Mouse (Mus musculus): ENCODE data around the gene Abca2.
A peak's percentile ranks its signal among the peaks of the same experiment; 100 is the strongest.
"Not testable (repeated sequence)": the region's sequence is repeated elsewhere in the genome, so short reads cannot be mapped to it uniquely, and the experiment has no call there.

Gene Abca2

GRCm38 (mm10) chr2:25428442-25429236, at the start of gene Abca2:
Gene Abca2 (plus strand): TSS chr2:25428703.
- DNase-seq = peak; percentile 93

- DNase-seq = no peak
These were observed 44.0 kb upstream of the Abca2 start for GRCm38 (mm10) chr2:25384492-25384891.

- DNase-seq = no peak
These were observed 37.2 kb upstream of the Abca2 start for GRCm38 (mm10) chr2:25391266-25391665.

GRCm38 (mm10) chr2:25394281-25395221, 34.0 kb upstream of the Abca2 start:
- no peak for DNase-seq

- peak; percentile 47 for DNase-seq
These were observed 32.5 kb upstream of the Abca2 start, which contains the start of gene Entpd2 for GRCm38 (mm10) chr2:25395721-25396596. Gene Entpd2 (plus strand): TSS chr2:25395874.

GRCm38 (mm10) chr2:25396597-25396983, 31.9 kb upstream of the Abca2 start:
- no peak for DNase-seq

GRCm38 (mm10) chr2:25397010-25397409, 31.5 kb upstream of the Abca2 start:
- DNase-seq = no peak

GRCm38 (mm10) chr2:25398065-25398464, 30.4 kb upstream of the Abca2 start:
- no peak for DNase-seq

GRCm38 (mm10) chr2:25399051-25399450, 29.5 kb upstream of the Abca2 start, which contains the start of gene Npdc1:
Gene Npdc1 (plus strand): TSS chr2:25399351.
- no peak for DNase-seq

GRCm38 (mm10) chr2:25400291-25400690, 28.2 kb upstream of the Abca2 start:
- DNase-seq = no peak

- DNase-seq = peak; percentile 59
These were observed 27.7 kb upstream of the Abca2 start for GRCm38 (mm10) chr2:25400764-25401163.

- peak; percentile 83 for DNase-seq
These were observed 26.0 kb upstream of the Abca2 start for GRCm38 (mm10) chr2:25402377-25402971.

GRCm38 (mm10) chr2:25402972-25403601, 25.4 kb upstream of the Abca2 start:
- peak; percentile 25 for DNase-seq

GRCm38 (mm10) chr2:25403994-25404393, 24.5 kb upstream of the Abca2 start:
- DNase-seq = no peak

GRCm38 (mm10) chr2:25408908-25409307, 19.6 kb upstream of the Abca2 start:
- DNase-seq = no peak

GRCm38 (mm10) chr2:25413436-25413835, 15.1 kb upstream of the Abca2 start:
- DNase-seq = not testable (repeated sequence)

- no peak for DNase-seq
These were observed 11.1 kb upstream of the Abca2 start for GRCm38 (mm10) chr2:25417426-25417825.

GRCm38 (mm10) chr2:25421896-25422295, 6.6 kb upstream of the Abca2 start:
- DNase-seq = peak; percentile 59

- DNase-seq = no peak
These were observed 5.7 kb upstream of the Abca2 start, which contains the start of gene Fut7 for GRCm38 (mm10) chr2:25422587-25423410. Gene Fut7 (plus strand): TSS chr2:25423267.

- DNase-seq = no peak
These were observed 4.9 kb upstream of the Abca2 start for GRCm38 (mm10) chr2:25423626-25424025.

- no peak for DNase-seq
These were observed 3.0 kb upstream of the Abca2 start for GRCm38 (mm10) chr2:25425481-25425880.
